Mouse (Mus musculus) testis, adult 2 months (tissue): Measurements from ENCODE around the gene Tmem107. TPM values are rescaled to one million over a fixed set of nuclear protein-coding genes. Genes with fewer than 3 reads are reported as not detected.

ENCODE experiments used
- H3K27ac ChIP-seq: fragments of 200-500 bp; 2 replicates; pipeline ENCODE4 v1.5.1; 2012; ENCODE audit warnings: low read depth, low read length; ENCODE audit not compliant: control insufficient read depth, insufficient read depth
- H3K27me3 ChIP-seq: fragments of 200-500 bp; 2 replicates; pipeline ENCODE4 v1.6.1; 2012; ENCODE audit warnings: mild to moderate bottlenecking, low read length, moderate library complexity; ENCODE audit not compliant: control insufficient read depth, insufficient read depth
- H3K36me3 ChIP-seq: fragments of 200-500 bp; 2 replicates; pipeline ENCODE4 v1.6.1; 2012; ENCODE audit warnings: mild to moderate bottlenecking, low read length; ENCODE audit not compliant: control insufficient read depth, insufficient read depth
- H3K4me1 ChIP-seq: fragments of 200-500 bp; 2 replicates; pipeline ENCODE4 v1.6.1; 2012; ENCODE audit warnings: low read length; ENCODE audit not compliant: control insufficient read depth, insufficient read depth
- H3K4me3 ChIP-seq: fragments of 200-500 bp; 2 replicates; pipeline ENCODE4 v1.5.1; 2012; ENCODE audit warnings: low read depth, mild to moderate bottlenecking, low read length, moderate library complexity, mixed read lengths; ENCODE audit not compliant: control insufficient read depth
- CTCF ChIP-seq: fragments of 200-500 bp; IDR thresholded peaks from 2 replicates; pipeline ENCODE4 v1.5.1; 2012; ENCODE audit warnings: low read depth, mild to moderate bottlenecking, inconsistent platforms, low read length, moderate library complexity; ENCODE audit not compliant: control insufficient read depth, insufficient read depth, insufficient replicate concordance
- POLR2A ChIP-seq: fragments of 200-500 bp; IDR thresholded peaks from 2 replicates; pipeline ENCODE4 v1.6.1; 2012; ENCODE audit warnings: low read depth, mild to moderate bottlenecking, inconsistent platforms, low read length, moderate library complexity; ENCODE audit not compliant: control insufficient read depth
- polyA plus RNA-seq: library from polyadenylated mRNA; depleted of rRNA; stranded (reverse); fragments of >200 nt; gene quantifications from 2 replicates; pipeline ENCODE4 v1.2.3, GENCODE M21; 2012; rRNA removed

The Tmem107 gene
- polyA plus RNA-seq, 1 experiment: 135 TPM

DNA sequence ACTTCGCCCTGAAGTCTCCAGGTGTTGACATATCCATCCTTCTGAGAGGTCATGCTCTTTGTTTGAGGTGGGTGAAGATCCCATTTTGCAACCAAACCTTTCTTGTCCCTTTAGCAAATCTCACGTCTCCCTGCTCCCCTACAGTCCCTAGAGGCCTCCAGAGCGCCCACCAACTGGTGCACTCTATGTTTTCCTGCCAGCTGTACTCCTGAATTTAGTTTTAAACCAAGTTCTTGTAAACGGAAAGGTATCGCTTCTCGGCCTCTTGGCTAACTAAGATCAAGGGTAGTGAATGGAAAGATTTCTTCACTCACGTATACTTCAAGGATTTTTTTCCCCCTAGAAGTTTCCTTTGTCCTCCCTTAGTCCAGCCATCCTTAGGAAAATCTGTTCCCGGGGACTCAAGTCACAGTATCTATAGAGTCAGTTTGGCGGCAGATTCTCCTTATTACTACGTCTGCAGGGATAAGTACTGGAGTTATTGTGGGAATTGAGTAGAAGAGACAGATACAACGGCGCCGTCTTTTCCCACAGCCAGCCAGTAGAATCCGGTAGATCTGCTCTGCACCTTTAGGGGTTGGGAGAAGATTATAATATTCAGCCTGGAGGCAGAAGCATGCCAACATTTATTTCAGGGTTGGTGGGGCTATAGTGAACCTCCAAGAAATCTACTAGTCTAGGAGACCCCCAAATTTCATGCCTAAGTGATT, 49.0 kb downstream of the Tmem107 start:
- Histone ChIP-seq H3K36me3 (no peaks in the 10 kb centered on the region), H3K27ac (no peak overlapping the region), H3K27me3 (no peaks in the 10 kb centered on the region), H3K4me1 (peaks cover 42% of the 10 kb centered on the region), H3K4me3 (no peak overlapping the region; the same call in 1 of the 2 replicates)
- TF ChIP-seq POLR2A: no peak
- no peak for TF ChIP-seq CTCF

GRCm38 (mm10) chr11:69120221-69121000, 49.8 kb downstream of the Tmem107 start, which contains the start of gene Hes7:
Hes7 (plus strand) TSS chr11:69120404.
- Histone ChIP-seq H3K4me3 (peak within 1 kb of the TSS; percentile 35), H3K4me1 (peaks cover 44% of the 10 kb centered on the region), H3K27me3 (no peaks in the 10 kb centered on the region), H3K27ac (no peak within 1 kb of the TSS), H3K36me3 (no peaks in the 10 kb centered on the region)
- no peak for TF ChIP-seq POLR2A
- no peak for TF ChIP-seq CTCF

DNA sequence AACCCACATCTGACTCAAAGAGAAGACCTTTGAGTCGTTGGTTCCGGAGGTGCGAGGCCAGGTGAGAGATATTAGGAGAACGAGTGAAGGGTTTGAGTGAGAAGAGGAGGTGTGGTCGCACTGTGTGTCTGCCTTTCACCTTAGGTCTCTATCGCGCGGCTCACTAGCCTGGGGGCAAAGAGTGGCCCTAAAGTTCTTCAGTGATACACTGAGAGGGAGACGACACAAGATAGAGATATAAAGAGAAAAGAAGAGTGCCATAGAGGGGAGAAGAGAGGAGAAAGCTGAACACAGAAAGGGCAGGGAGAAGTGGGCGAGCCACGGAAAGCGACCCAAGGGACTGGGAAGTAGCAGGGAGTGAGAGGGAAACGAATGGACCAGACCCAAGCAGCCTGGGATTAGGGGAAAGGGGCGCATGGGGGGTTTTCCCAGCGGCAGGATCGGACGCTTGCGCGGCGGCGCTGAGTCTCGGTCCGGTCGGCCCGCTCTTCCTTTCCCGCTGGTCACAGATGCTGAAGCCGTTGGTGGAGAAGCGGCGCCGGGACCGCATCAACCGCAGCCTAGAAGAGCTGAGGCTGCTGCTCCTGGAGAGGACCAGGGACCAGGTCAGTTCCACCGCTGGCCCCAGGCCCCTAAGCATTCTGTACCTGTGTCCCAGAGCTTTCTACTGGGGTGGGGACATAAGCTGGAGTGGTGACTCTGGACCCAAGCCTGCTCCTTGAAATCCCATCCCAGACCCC, 50.6 kb downstream of the Tmem107 start:
- H3K4me3 ChIP-seq: peak overlapping the region; percentile 35
- TF ChIP-seq CTCF: no peak
- TF ChIP-seq POLR2A: no peak
- H3K4me1 ChIP-seq: peaks cover 50% of the 10 kb centered on the region
- H3K27me3 ChIP-seq: no peaks in the 10 kb centered on the region
- no peaks in the 10 kb centered on the region for H3K36me3 ChIP-seq
- H3K27ac ChIP-seq: no peak overlapping the region

- Histone ChIP-seq H3K4me1 (peaks cover 52% of the 10 kb centered on the region), H3K4me3 (peak overlapping the region; percentile 76), H3K27ac (no peak overlapping the region), H3K36me3 (no peaks in the 10 kb centered on the region), H3K27me3 (no peaks in the 10 kb centered on the region)
- TF ChIP-seq POLR2A (no peak), CTCF (no peak)
These were observed 51.2 kb downstream of the Tmem107 start for GRCm38 (mm10) chr11:69121741-69122335.

DNA sequence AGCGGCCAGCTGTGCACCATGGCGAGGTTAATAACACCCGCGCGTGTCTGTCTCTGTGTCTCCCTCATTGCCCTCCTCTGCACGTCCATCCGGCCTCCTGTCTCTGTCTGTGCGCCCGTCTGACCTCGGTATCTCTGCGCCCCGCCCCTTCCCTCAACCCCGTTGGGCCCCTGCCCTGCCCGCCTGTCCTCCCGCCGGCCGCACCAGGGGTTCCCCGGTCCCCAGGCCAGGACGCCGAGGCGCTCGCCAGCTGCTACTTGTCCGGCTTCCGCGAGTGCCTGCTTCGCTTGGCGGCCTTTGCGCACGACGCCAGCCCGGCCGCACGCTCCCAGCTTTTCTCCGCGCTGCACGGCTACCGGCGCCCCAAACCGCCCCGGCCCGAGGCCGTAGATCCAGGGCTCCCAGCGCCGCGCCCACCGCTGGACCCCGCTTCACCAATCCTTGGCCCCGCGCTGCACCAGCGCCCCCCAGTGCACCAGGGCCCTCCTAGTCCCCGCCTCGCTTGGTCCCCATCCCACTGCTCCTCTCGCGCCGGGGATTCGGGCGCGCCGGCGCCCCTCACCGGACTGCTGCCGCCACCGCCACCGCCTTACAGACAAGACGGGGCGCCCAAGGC, 51.8 kb downstream of the Tmem107 start, which contains the start of gene 9130213A22Rik:
9130213A22Rik (minus strand) TSS at position 254 of the 616 bp plus-strand sequence.
- Histone ChIP-seq H3K27me3 (no peaks in the 10 kb centered on the region), H3K4me1 (peaks cover 52% of the 10 kb centered on the region)

More for the DNA sequence above, 51.8 kb downstream of the Tmem107 start, which contains the start of gene 9130213A22Rik:
- H3K4me3 ChIP-seq: peak within 1 kb of the TSS; percentile 90
- peak within 1 kb of the TSS; percentile 9 for H3K27ac ChIP-seq
- H3K36me3 ChIP-seq: no peaks in the 10 kb centered on the region
- TF ChIP-seq CTCF (peak; percentile 21; the same call in 1 of the 2 replicates), POLR2A (no peak)

Other genes starting within 250 kb of the Tmem107 start
- gene Ndel1, start 198.9 kb upstream of the Tmem107 start, polyA plus RNA-seq: 73.8 and 80.3 TPM in 2 replicates
- 1.1 TPM in 2 replicates for gene Rnf222, start 182.3 kb upstream of the Tmem107 start, polyA plus RNA-seq
- gene Rpl26, start 169.2 kb upstream of the Tmem107 start, polyA plus RNA-seq: 938 and 997 TPM in 2 replicates
- gene Odf4, start 143.7 kb upstream of the Tmem107 start, polyA plus RNA-seq: 506 and 512 TPM in 2 replicates
- 3.7 and 3.8 TPM in 2 replicates for gene Arhgef15, start 113.3 kb upstream of the Tmem107 start, polyA plus RNA-seq
- gene Slc25a35, start 102.7 kb upstream of the Tmem107 start, polyA plus RNA-seq: 40.8 and 56.4 TPM in 2 replicates
- gene Rangrf, start 95.6 kb upstream of the Tmem107 start, polyA plus RNA-seq: 1,176 and 1,231 TPM in 2 replicates
- 9.6 and 11.8 TPM in 2 replicates for gene Pfas, start 62.3 kb upstream of the Tmem107 start, polyA plus RNA-seq
- 44.5 and 44.9 TPM in 2 replicates for gene Ctc1, start 54.9 kb upstream of the Tmem107 start, polyA plus RNA-seq
- gene Aurkb, start 25.2 kb upstream of the Tmem107 start, polyA plus RNA-seq: 15.2 and 17.9 TPM in 2 replicates
- gene Borcs6, start 11.1 kb upstream of the Tmem107 start, polyA plus RNA-seq: 13.4 and 15.8 TPM in 2 replicates
- 36.3 and 43.1 TPM in 2 replicates for gene Vamp2, start 17.7 kb downstream of the Tmem107 start, polyA plus RNA-seq
- 103 and 106 TPM in 2 replicates for gene Per1, start 24.4 kb downstream of the Tmem107 start, polyA plus RNA-seq
- gene Hes7, start 49.6 kb downstream of the Tmem107 start, polyA plus RNA-seq: 0.17 TPM in 2 replicates
- 0.24 and 0.28 TPM in 2 replicates for gene 9130213A22Rik, start 51.8 kb downstream of the Tmem107 start, polyA plus RNA-seq
- 6.1 and 7.0 TPM in 2 replicates for gene Aloxe3, start 55.1 kb downstream of the Tmem107 start, polyA plus RNA-seq
- 0.29 and 0.49 TPM in 2 replicates for gene Alox12b, start 86.2 kb downstream of the Tmem107 start, polyA plus RNA-seq
- gene Alox8, start 127.0 kb downstream of the Tmem107 start, polyA plus RNA-seq: 0.05 and 0.06 TPM in 2 replicates
- gene Gucy2e, start 166.2 kb downstream of the Tmem107 start, polyA plus RNA-seq: 0.16 and 0.17 TPM in 2 replicates